Mouse (Mus musculus): Measurements from ENCODE around the gene Ky. TPM values are rescaled to one million over a fixed set of nuclear protein-coding genes. Genes with fewer than 3 reads are reported as not detected.

Ky gene
- polyA plus RNA-seq, 1 experiment from 2014 or later: 0.08 TPM

DNA sequence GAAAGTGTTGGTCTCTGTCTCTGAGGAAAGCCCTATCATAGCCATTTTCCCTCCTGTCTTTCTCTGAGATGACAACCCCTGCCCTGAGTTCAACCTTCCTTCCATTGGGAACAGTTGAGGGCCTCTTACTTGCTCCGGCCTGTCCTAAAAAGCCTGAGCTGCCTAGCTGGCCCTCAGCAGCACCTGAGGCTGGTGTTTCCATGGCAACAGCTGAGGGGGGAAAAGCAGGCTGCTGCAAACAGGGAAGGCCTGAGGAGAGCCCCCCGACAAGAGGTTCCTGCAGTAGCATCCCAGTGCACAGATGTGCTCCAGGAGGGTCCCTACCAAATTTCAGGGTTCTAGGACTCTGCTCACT is 38.2 kb downstream of the Ky start:
- Histone ChIP-seq H3K27me3 (ENCODE audit: control insufficient read depth, insufficient read depth, low read length) (no peaks in the 10 kb centered on the region), H3K9me3 (ENCODE audit: control insufficient read depth, low read length) (no peaks in the 10 kb centered on the region), H3K9ac (ENCODE audit: low read length) (no peak overlapping the region), H3K4me2 (replicated peaks; ENCODE audit: low read depth) (no peak overlapping the region), H3K36me3 (ENCODE audit: control insufficient read depth, insufficient read depth, low read length) (no peaks in the 10 kb centered on the region), H3K4me1 (replicated peaks; ENCODE audit: control insufficient read depth, insufficient read depth) (no peaks in the 10 kb centered on the region), H3K27ac (replicated peaks) (no peak overlapping the region), H3K4me3 (ENCODE audit: low read depth, low read length) (no peak overlapping the region)
- no peak for DNase-seq (ENCODE audit: low spot score)
- 68% methylated on average over 2 of the region's 2 CpGs for WGBS
- TF ChIP-seq CTCF (IDR thresholded peaks at IDR 0.05; ENCODE audit: low read depth): no peak
- TF ChIP-seq EP300 (optimal IDR thresholded peaks at IDR 0.05): no peak
- no peak for ATAC-seq (ENCODE audit: low FRiP score, low TSS enrichment)

- no peak for DNase-seq (ENCODE audit: low spot score)
- peak overlapping the region; percentile 45 for H3K4me2 ChIP-seq (replicated peaks; ENCODE audit: low read depth)
- TF ChIP-seq CTCF (IDR thresholded peaks at IDR 0.05; ENCODE audit: low read depth) (no peak), EP300 (optimal IDR thresholded peaks at IDR 0.05) (no peak)
- H3K4me3 ChIP-seq (ENCODE audit: low read depth, low read length): peak overlapping the region; percentile 26; the same call in 1 of the 2 replicates
- 21% methylated on average over 11 of the region's 11 CpGs for WGBS
- no peak overlapping the region for H3K27ac ChIP-seq (replicated peaks)
- H3K27me3 ChIP-seq (ENCODE audit: control insufficient read depth, insufficient read depth, low read length): no peaks in the 10 kb centered on the region
- H3K4me1 ChIP-seq (replicated peaks; ENCODE audit: control insufficient read depth, insufficient read depth): no peaks in the 10 kb centered on the region
- no peak overlapping the region for H3K9ac ChIP-seq (ENCODE audit: low read length)
- no peaks in the 10 kb centered on the region for H3K36me3 ChIP-seq (ENCODE audit: control insufficient read depth, insufficient read depth, low read length)
- ATAC-seq (ENCODE audit: low FRiP score, low TSS enrichment): peak; percentile 18; the same call in 1 of the 2 replicates
- H3K9me3 ChIP-seq (ENCODE audit: control insufficient read depth, low read length): no peaks in the 10 kb centered on the region
These were observed 38.7 kb downstream of the Ky start for GRCm38 (mm10) chr9:102544116-102544772.

- under 1% methylated on average over 26 of the region's 26 CpGs for WGBS
These were observed 39.3 kb downstream of the Ky start for GRCm38 (mm10) chr9:102544773-102545366.

GRCm38 (mm10) chr9:102545406-102546255 is 40.1 kb downstream of the Ky start:
- H3K27me3 ChIP-seq (ENCODE audit: control insufficient read depth, insufficient read depth, low read length): no peaks in the 10 kb centered on the region
- DNase-seq (ENCODE audit: low spot score) (no peak), ATAC-seq (ENCODE audit: low FRiP score, low TSS enrichment) (no peak)
- WGBS: 40% methylated on average over 22 of the region's 22 CpGs
- no peak overlapping the region for H3K27ac ChIP-seq (replicated peaks)
- H3K4me2 ChIP-seq (replicated peaks; ENCODE audit: low read depth): peak overlapping the region; percentile 45
- H3K4me1 ChIP-seq (replicated peaks; ENCODE audit: control insufficient read depth, insufficient read depth): no peaks in the 10 kb centered on the region
- TF ChIP-seq CTCF (IDR thresholded peaks at IDR 0.05; ENCODE audit: low read depth) (no peak), EP300 (optimal IDR thresholded peaks at IDR 0.05) (no peak)
- H3K9me3 ChIP-seq (ENCODE audit: control insufficient read depth, low read length): no peaks in the 10 kb centered on the region
- no peaks in the 10 kb centered on the region for H3K36me3 ChIP-seq (ENCODE audit: control insufficient read depth, insufficient read depth, low read length)
- 0 out of 2 replicates have a peak overlapping the region, but pooled peaks have one; percentile 26 for H3K4me3 ChIP-seq (ENCODE audit: low read depth, low read length)
- no peak overlapping the region for H3K9ac ChIP-seq (ENCODE audit: low read length)

More at GRCm38 (mm10) chr9:102544773-102545366, 39.3 kb downstream of the Ky start:
- Histone ChIP-seq H3K9me3 (ENCODE audit: control insufficient read depth, low read length) (no peaks in the 10 kb centered on the region), H3K9ac (ENCODE audit: low read length) (no peak overlapping the region), H3K27ac (replicated peaks) (no peak overlapping the region), H3K4me2 (replicated peaks; ENCODE audit: low read depth) (peak overlapping the region; percentile 45), H3K27me3 (ENCODE audit: control insufficient read depth, insufficient read depth, low read length) (no peaks in the 10 kb centered on the region), H3K4me3 (ENCODE audit: low read depth, low read length) (peak overlapping the region; percentile 26; the same call in 1 of the 2 replicates), H3K4me1 (replicated peaks; ENCODE audit: control insufficient read depth, insufficient read depth) (no peaks in the 10 kb centered on the region), H3K36me3 (ENCODE audit: control insufficient read depth, insufficient read depth, low read length) (no peaks in the 10 kb centered on the region)
- peak; percentile 58; the same call in 1 of the 2 replicates for ATAC-seq (ENCODE audit: low FRiP score, low TSS enrichment)
- TF ChIP-seq CTCF (IDR thresholded peaks at IDR 0.05; ENCODE audit: low read depth) (peak; percentile 89), EP300 (optimal IDR thresholded peaks at IDR 0.05) (no peak)
- DNase-seq (ENCODE audit: low spot score): peak; percentile 84

DNA sequence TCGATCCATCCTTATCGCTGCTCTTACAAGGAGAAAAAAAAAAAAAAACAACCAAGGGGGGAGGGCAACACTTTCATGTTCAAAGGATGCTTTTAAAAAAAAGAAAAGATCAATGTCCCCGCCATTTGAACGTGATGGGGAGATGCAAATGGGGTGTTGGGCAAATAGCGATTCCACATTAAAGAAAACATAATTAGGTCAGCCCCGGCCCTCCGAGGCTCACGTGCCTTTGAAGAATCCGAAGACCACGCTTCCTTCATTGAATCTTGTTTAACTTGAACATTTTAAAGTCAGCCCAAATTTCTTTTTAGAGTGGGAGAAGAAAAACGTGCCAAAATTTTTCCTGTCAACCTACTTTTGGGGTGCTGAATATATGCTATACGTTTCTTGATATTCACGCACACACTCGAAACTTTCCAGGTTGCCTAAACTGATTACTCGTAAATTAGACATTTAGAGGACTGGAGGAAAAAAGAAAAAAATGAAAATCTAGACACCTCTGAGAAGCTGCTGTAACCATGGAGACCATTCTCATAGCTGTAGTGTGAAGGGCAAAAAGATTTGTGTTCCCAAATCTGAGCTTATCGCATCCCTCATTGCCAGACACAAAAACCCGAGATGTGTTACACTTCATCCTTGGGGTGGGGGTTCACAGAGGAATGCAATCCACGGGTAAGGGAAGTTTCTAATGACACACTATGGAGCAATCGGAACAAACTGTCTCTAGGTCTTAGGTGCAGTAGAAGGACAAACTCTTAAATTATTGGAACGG is 40.9 kb downstream of the Ky start:
- no peak overlapping the region for H3K4me2 ChIP-seq (replicated peaks; ENCODE audit: low read depth)
- WGBS: 70% methylated on average over 20 of the region's 20 CpGs
- no peak overlapping the region for H3K4me3 ChIP-seq (ENCODE audit: low read depth, low read length)
- TF ChIP-seq EP300 (optimal IDR thresholded peaks at IDR 0.05) (no peak), CTCF (IDR thresholded peaks at IDR 0.05; ENCODE audit: low read depth) (no peak)
- DNase-seq (ENCODE audit: low spot score) (no peak), ATAC-seq (ENCODE audit: low FRiP score, low TSS enrichment) (no peak)
- H3K27me3 ChIP-seq (ENCODE audit: control insufficient read depth, insufficient read depth, low read length): no peaks in the 10 kb centered on the region
- H3K9ac ChIP-seq (ENCODE audit: low read length): no peak overlapping the region
- H3K9me3 ChIP-seq (ENCODE audit: control insufficient read depth, low read length): no peaks in the 10 kb centered on the region
- H3K27ac ChIP-seq (replicated peaks): no peak overlapping the region
- H3K4me1 ChIP-seq (replicated peaks; ENCODE audit: control insufficient read depth, insufficient read depth): no peaks in the 10 kb centered on the region
- no peaks in the 10 kb centered on the region for H3K36me3 ChIP-seq (ENCODE audit: control insufficient read depth, insufficient read depth, low read length)
